Mouse (Mus musculus) myocyte (in vitro differentiated cells): ENCODE data around the gene Uggt1.

Source experiments
- CEBPB ChIP-seq: IDR thresholded peaks from 2 replicates; pipeline ENCODE4 v1.6.1; 2011; ENCODE audit warnings: mild to moderate bottlenecking, moderate library complexity; ENCODE audit not compliant: poor library complexity, insufficient read depth, severe bottlenecking
- E2F4 ChIP-seq: IDR thresholded peaks from one replicate; pipeline ENCODE4 v1.6.1; 2011; ENCODE audit warnings: mild to moderate bottlenecking, control low read depth, moderate library complexity; ENCODE audit not compliant: insufficient read depth
- POLR2A ChIP-seq: IDR thresholded peaks from one replicate; pipeline ENCODE4 v1.6.1; 2011; ENCODE audit warnings: low read depth, mild to moderate bottlenecking, control low read depth, moderate library complexity; ENCODE audit not compliant: insufficient read length
- TCF12 ChIP-seq: IDR thresholded peaks from one replicate; pipeline ENCODE4 v1.6.1; 2011; ENCODE audit warnings: mild to moderate bottlenecking, control low read depth; ENCODE audit not compliant: poor library complexity, insufficient read depth, severe bottlenecking
- TCF3 ChIP-seq: IDR thresholded peaks from one replicate; pipeline ENCODE4 v1.6.1; 2011; ENCODE audit warnings: low read depth, control low read depth; ENCODE audit not compliant: insufficient read length
- USF1 ChIP-seq: IDR thresholded peaks from one replicate; pipeline ENCODE4 v1.6.1; 2011; ENCODE audit warnings: low read depth, mild to moderate bottlenecking, control low read depth, moderate library complexity

DNA sequence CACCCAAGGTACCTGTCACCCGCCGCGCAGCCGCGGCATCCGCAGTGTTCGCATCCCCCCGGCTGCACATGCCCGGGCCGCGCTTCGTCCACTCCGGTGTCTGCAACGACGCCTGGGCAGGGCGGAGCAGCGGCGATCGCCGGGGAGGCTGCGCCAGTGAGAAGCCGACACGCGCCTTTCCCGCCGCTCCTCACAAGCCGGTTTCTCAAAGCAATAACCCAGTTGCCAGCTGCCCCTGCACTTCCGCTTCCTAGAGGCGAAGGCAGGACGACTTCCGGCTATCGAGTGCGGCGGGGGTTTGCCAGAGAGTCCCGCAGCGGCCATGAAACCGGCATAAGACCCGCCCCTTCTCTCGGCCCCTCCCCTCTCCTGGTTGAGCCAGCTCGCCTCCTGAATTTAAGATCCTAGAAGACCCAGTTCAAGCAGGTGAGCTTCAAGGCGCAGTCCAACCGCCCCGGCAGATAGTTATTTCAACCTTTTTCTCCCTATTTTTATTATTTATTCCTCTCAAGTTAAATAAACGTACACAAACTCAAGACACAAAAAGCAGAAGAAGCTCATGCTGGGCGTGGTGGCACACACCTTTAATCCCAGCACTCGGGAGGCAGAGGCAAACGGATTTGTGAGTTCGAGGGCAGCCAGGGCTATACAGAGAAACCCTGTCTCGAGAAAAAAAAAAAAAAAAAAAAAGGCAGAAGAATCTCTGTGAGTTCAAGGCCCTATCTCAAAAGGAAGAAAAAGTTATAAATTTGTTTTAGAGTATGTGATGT, at the start of gene Uggt1:
- TF ChIP-seq CEBPB (no peak), E2F4 (no peak), TCF12 (no peak), POLR2A (peak; percentile 74), TCF3 (no peak), USF1 (no peak)
